Mouse (Mus musculus) T-helper 1 cell (primary cell): ENCODE results near the gene C530025M09Rik.

ENCODE experiments used
- in situ Hi-C: fragments of 300-600 bp; cut with MboI, MseI; formaldehyde crosslinking; loops from one replicate; pipeline ENCODE4 v1.15.1; 2025; ENCODE audit warnings: high pct_unique_total_duplicates

The C530025M09Rik gene

GRCm38 (mm10) chr2:149804599-149805140 lies 26.3 kb downstream of the C530025M09Rik start:
- in situ Hi-C loops: no loop called here

DNA sequence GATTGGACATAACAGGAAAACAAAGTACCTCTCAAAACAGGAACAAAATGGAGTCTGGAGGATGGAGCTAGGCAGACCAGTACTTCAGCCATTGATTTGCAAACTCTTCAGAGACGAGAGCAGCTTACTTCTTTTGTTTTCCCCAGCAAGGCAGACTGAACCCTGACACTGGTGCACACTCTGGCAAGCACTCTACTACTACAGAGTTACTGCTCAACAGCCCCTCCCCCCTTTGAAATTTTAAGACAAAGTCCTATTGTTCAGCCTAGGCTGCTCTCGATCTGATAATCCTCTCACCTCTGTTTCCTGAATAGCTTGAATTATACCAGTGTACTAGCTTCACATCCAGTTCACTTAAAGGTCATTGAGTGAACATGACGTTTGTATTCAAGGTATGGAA lies 32.4 kb downstream of the C530025M09Rik start:
- in situ Hi-C loops: no loop called here
